Mouse (Mus musculus): Measurements from ENCODE around the gene Tsen2. TPM values are rescaled to one million over a fixed set of nuclear protein-coding genes. Genes with fewer than 3 reads are reported as not detected.

Gene Tsen2
- polyA plus RNA-seq, 1 experiment from 2014 or later = 29.1 TPM

- WGBS = 75% methylated on average over 4 of the region's 4 CpGs
- no peaks in the 10 kb centered on the region for H3K9me3 ChIP-seq
- H3K4me3 ChIP-seq = no peak overlapping the region
- peaks cover 28% of the 10 kb centered on the region; the same call in 1 of the 2 replicates for H3K36me3 ChIP-seq
- no peak overlapping the region for H3K9ac ChIP-seq
- ATAC-seq (ENCODE audit: borderline replicate concordance, extremely low read depth, low FRiP score, low TSS enrichment) = no peak
- H3K4me1 ChIP-seq = peaks cover 11% of the 10 kb centered on the region
- no peak overlapping the region for H3K4me2 ChIP-seq
- H3K27me3 ChIP-seq = no peaks in the 10 kb centered on the region
- no peak overlapping the region for H3K27ac ChIP-seq
Measured at GRCm38 (mm10) chr6:115607429-115607828, 63.0 kb downstream of the Tsen2 start.

GRCm38 (mm10) chr6:115609121-115609520 lies 64.7 kb downstream of the Tsen2 start:
- H3K36me3 ChIP-seq = peaks cover 43% of the 10 kb centered on the region
- H3K9me3 ChIP-seq = no peaks in the 10 kb centered on the region
- WGBS = 59% methylated on average over 3 of the region's 3 CpGs

GRCm38 (mm10) chr6:115610301-115610700 lies 65.8 kb downstream of the Tsen2 start:
- Histone ChIP-seq H3K4me2 (no peak overlapping the region), H3K4me1 (no peaks in the 10 kb centered on the region), H3K27ac (no peak overlapping the region), H3K4me3 (no peak overlapping the region), H3K36me3 (peaks cover 55% of the 10 kb centered on the region), H3K9me3 (no peaks in the 10 kb centered on the region), H3K9ac (no peak overlapping the region), H3K27me3 (no peaks in the 10 kb centered on the region)
- no peak for ATAC-seq (ENCODE audit: borderline replicate concordance, extremely low read depth, low FRiP score, low TSS enrichment)
- 93% methylated on average over 5 of the region's 5 CpGs for WGBS

More at GRCm38 (mm10) chr6:115609121-115609520, 64.7 kb downstream of the Tsen2 start:
- no peak overlapping the region for H3K27ac ChIP-seq
- H3K27me3 ChIP-seq = no peaks in the 10 kb centered on the region
- no peak overlapping the region for H3K4me2 ChIP-seq
- no peak overlapping the region for H3K9ac ChIP-seq
- ATAC-seq (ENCODE audit: borderline replicate concordance, extremely low read depth, low FRiP score, low TSS enrichment) = no peak
- no peaks in the 10 kb centered on the region for H3K4me1 ChIP-seq
- H3K4me3 ChIP-seq = no peak overlapping the region

- ATAC-seq (ENCODE audit: borderline replicate concordance, extremely low read depth, low FRiP score, low TSS enrichment) = no peak
- no peak overlapping the region for H3K9ac ChIP-seq
- no peak overlapping the region for H3K27ac ChIP-seq
- no peaks in the 10 kb centered on the region for H3K4me1 ChIP-seq
- no peak overlapping the region for H3K4me2 ChIP-seq
- H3K27me3 ChIP-seq = no peaks in the 10 kb centered on the region
- peaks cover 90% of the 10 kb centered on the region for H3K36me3 ChIP-seq
- no peaks in the 10 kb centered on the region for H3K9me3 ChIP-seq
- H3K4me3 ChIP-seq = no peak overlapping the region
Measured at GRCm38 (mm10) chr6:115613793-115614192, 69.3 kb downstream of the Tsen2 start.

GRCm38 (mm10) chr6:115615983-115616382 lies 71.5 kb downstream of the Tsen2 start:
- Histone ChIP-seq H3K9me3 (no peaks in the 10 kb centered on the region), H3K4me3 (no peak overlapping the region), H3K27ac (no peak overlapping the region), H3K4me2 (no peak overlapping the region), H3K4me1 (no peaks in the 10 kb centered on the region), H3K27me3 (no peaks in the 10 kb centered on the region), H3K36me3 (peaks cover 95% of the 10 kb centered on the region), H3K9ac (no peak overlapping the region)
- WGBS = 78% methylated on average over 3 of the region's 3 CpGs
- no peak for ATAC-seq (ENCODE audit: borderline replicate concordance, extremely low read depth, low FRiP score, low TSS enrichment)

- Histone ChIP-seq H3K27ac (no peak overlapping the region), H3K27me3 (no peaks in the 10 kb centered on the region), H3K9ac (no peak overlapping the region), H3K36me3 (peaks cover 100% of the 10 kb centered on the region), H3K4me1 (no peaks in the 10 kb centered on the region), H3K4me2 (no peak overlapping the region), H3K4me3 (no peak overlapping the region), H3K9me3 (no peaks in the 10 kb centered on the region)
- no peak for ATAC-seq (ENCODE audit: borderline replicate concordance, extremely low read depth, low FRiP score, low TSS enrichment)
- WGBS = 86% methylated on average over 10 of the region's 10 CpGs
Measured at GRCm38 (mm10) chr6:115619818-115620217, 75.4 kb downstream of the Tsen2 start.

- ATAC-seq (ENCODE audit: borderline replicate concordance, extremely low read depth, low FRiP score, low TSS enrichment) = no peak
- Histone ChIP-seq H3K4me3 (no peak overlapping the region), H3K4me2 (no peak overlapping the region), H3K9me3 (no peaks in the 10 kb centered on the region), H3K27me3 (no peaks in the 10 kb centered on the region), H3K9ac (no peak overlapping the region), H3K36me3 (peaks cover 100% of the 10 kb centered on the region), H3K4me1 (no peaks in the 10 kb centered on the region), H3K27ac (no peak overlapping the region)
- 79% methylated on average over 1 of the region's 1 CpGs for WGBS
Measured at GRCm38 (mm10) chr6:115620942-115621341, 76.5 kb downstream of the Tsen2 start.

GRCm38 (mm10) chr6:115626121-115626520 lies 81.7 kb downstream of the Tsen2 start:
- Histone ChIP-seq H3K36me3 (peaks cover 80% of the 10 kb centered on the region), H3K4me1 (no peaks in the 10 kb centered on the region), H3K4me3 (no peak overlapping the region), H3K9ac (no peak overlapping the region), H3K27ac (no peak overlapping the region), H3K4me2 (no peak overlapping the region), H3K27me3 (no peaks in the 10 kb centered on the region), H3K9me3 (no peaks in the 10 kb centered on the region)
- ATAC-seq (ENCODE audit: borderline replicate concordance, extremely low read depth, low FRiP score, low TSS enrichment) = no peak
- WGBS = 90% methylated on average over 5 of the region's 5 CpGs

Other genes starting within 250 kb of the Tsen2 start
- 3.9 and 4.2 TPM in 2 replicates for gene Pparg, start 183.7 kb upstream of the Tsen2 start, polyA plus RNA-seq (2015; fragmentation: Nextera tagmentation; extraction: Ambion mirVana)
- gene Mkrn2os, start 47.9 kb downstream of the Tsen2 start, polyA plus RNA-seq (2015; fragmentation: Nextera tagmentation; extraction: Ambion mirVana) = 0.19 and 0.25 TPM in 2 replicates
- 27.1 and 29.0 TPM in 2 replicates for gene Mkrn2, start 57.2 kb downstream of the Tsen2 start, polyA plus RNA-seq (2015; fragmentation: Nextera tagmentation; extraction: Ambion mirVana)
- 81.9 and 90.6 TPM in 2 replicates for gene Raf1, start 132.0 kb downstream of the Tsen2 start, polyA plus RNA-seq (2015; fragmentation: Nextera tagmentation; extraction: Ambion mirVana)
- gene Tmem40, start 217.7 kb downstream of the Tsen2 start, polyA plus RNA-seq (2015; fragmentation: Nextera tagmentation; extraction: Ambion mirVana) = 2.6 and 3.1 TPM in 2 replicates
- 32.0 and 32.1 TPM in 2 replicates for gene Cand2, start 229.9 kb downstream of the Tsen2 start, polyA plus RNA-seq (2015; fragmentation: Nextera tagmentation; extraction: Ambion mirVana)

Measured in lung, embryonic 15.5 days (tissue).